Mouse (Mus musculus) myocyte (in vitro differentiated cells): ENCODE results near the gene Mogat2. TPM values are rescaled to one million over a fixed set of nuclear protein-coding genes. Genes with fewer than 3 reads are reported as not detected.
A peak's percentile ranks its signal among the peaks of the same experiment; 100 is the strongest.

ENCODE experiments used
- H3K27me3 ChIP-seq: one replicate; pipeline ENCODE4 v1.6.1; 2011; ENCODE audit not compliant: control insufficient read depth, insufficient read depth, insufficient read length
- H3K36me3 ChIP-seq: one replicate; pipeline ENCODE4 v1.6.1; 2011; ENCODE audit not compliant: control insufficient read depth, insufficient read depth
- H3K4me2 ChIP-seq: one replicate; pipeline ENCODE4 v1.6.1; 2011; ENCODE audit warnings: low read depth, control low read depth
- H3K4me3 ChIP-seq: one replicate; pipeline ENCODE4 v1.5.1; 2011; ENCODE audit warnings: mild to moderate bottlenecking, control low read depth, moderate library complexity
- H3K79me2 ChIP-seq: one replicate; pipeline ENCODE4 v1.6.1; 2011; ENCODE audit not compliant: control insufficient read depth, insufficient read depth
- H3ac ChIP-seq: one replicate; pipeline ENCODE4 v1.6.1; 2011; ENCODE audit not compliant: control insufficient read depth, insufficient read length
- CEBPB ChIP-seq: IDR thresholded peaks from 2 replicates; pipeline ENCODE4 v1.6.1; 2011; ENCODE audit warnings: mild to moderate bottlenecking, moderate library complexity; ENCODE audit not compliant: poor library complexity, insufficient read depth, severe bottlenecking
- E2F4 ChIP-seq: IDR thresholded peaks from one replicate; pipeline ENCODE4 v1.6.1; 2011; ENCODE audit warnings: mild to moderate bottlenecking, control low read depth, moderate library complexity; ENCODE audit not compliant: insufficient read depth
- MAX ChIP-seq: IDR thresholded peaks from one replicate; pipeline ENCODE4 v1.6.1; 2011; ENCODE audit warnings: low read depth, mild to moderate bottlenecking, control low read depth
- MYOD1 ChIP-seq, 3 experiments: IDR thresholded peaks; one replicate each; pipeline ENCODE4 v1.6.1; 2011; ENCODE audit warnings: control low read depth in 2 of 3, low read depth in 2 of 3, mild to moderate bottlenecking in 2 of 3, moderate library complexity in 1 of 3; ENCODE audit not compliant: insufficient read length in 2 of 3, control insufficient read depth in 1 of 3
- MYOG ChIP-seq, 3 experiments: IDR thresholded peaks; one replicate each; pipeline ENCODE4 v1.6.1; 2011; ENCODE audit warnings: control low read depth in 2 of 3, low read depth in 2 of 3, mild to moderate bottlenecking in 2 of 3; ENCODE audit not compliant: insufficient read length in 2 of 3, control insufficient read depth in 1 of 3, insufficient read depth in 1 of 3
- POLR2A ChIP-seq: IDR thresholded peaks from one replicate; pipeline ENCODE4 v1.6.1; 2011; ENCODE audit warnings: low read depth, mild to moderate bottlenecking, control low read depth, moderate library complexity; ENCODE audit not compliant: insufficient read length
- POLR2AphosphoS2 ChIP-seq: IDR thresholded peaks from one replicate; pipeline ENCODE4 v1.6.1; 2011; ENCODE audit warnings: low read depth, control low read depth; ENCODE audit not compliant: insufficient read length
- REST ChIP-seq: IDR thresholded peaks from one replicate; pipeline ENCODE4 v1.6.1; 2011; ENCODE audit warnings: mild to moderate bottlenecking, control low read depth, moderate library complexity; ENCODE audit not compliant: insufficient read depth, insufficient read length
- SRF ChIP-seq: IDR thresholded peaks from one replicate; pipeline ENCODE4 v1.6.1; 2011; ENCODE audit warnings: low read depth; ENCODE audit not compliant: control insufficient read depth, insufficient read length
- TCF12 ChIP-seq: IDR thresholded peaks from one replicate; pipeline ENCODE4 v1.6.1; 2011; ENCODE audit warnings: mild to moderate bottlenecking, control low read depth; ENCODE audit not compliant: poor library complexity, insufficient read depth, severe bottlenecking
- TCF3 ChIP-seq: IDR thresholded peaks from one replicate; pipeline ENCODE4 v1.6.1; 2011; ENCODE audit warnings: low read depth, control low read depth; ENCODE audit not compliant: insufficient read length
- USF1 ChIP-seq: IDR thresholded peaks from one replicate; pipeline ENCODE4 v1.6.1; 2011; ENCODE audit warnings: low read depth, mild to moderate bottlenecking, control low read depth, moderate library complexity
- polyA plus RNA-seq: library from polyadenylated mRNA; unstranded; fragments of >200 nt; fragmentation: generic; extraction: Trizol; gene quantifications from one replicate; pipeline ENCODE4 v1.2.1, GENCODE M21; 2012; ENCODE audit warnings: missing spikeins

Gene Mogat2
- polyA plus RNA-seq, 1 experiment: 1.9 TPM

DNA sequence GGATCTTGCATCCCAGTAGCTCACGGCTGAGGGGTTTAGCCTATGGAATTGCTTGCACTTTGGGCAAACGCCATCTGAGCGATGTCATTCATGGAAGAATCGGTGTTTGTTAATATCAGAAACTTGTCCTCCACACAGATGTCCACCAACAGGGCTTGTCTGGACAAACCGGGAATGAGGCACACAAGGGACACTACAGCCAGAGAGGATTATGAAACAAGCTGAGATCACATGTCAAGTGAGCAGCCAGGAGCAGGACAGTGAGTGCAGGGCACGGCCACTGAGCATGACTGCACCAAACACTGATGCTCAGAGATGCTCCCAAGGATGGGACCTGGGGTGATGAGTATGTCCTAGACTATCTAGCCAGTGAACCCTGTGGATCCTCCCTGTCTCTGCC is 13.0 kb downstream of the Mogat2 start:
- H3K4me3 ChIP-seq: no peak overlapping the region
- no peaks in the 10 kb centered on the region for H3K27me3 ChIP-seq
- no peak overlapping the region for H3ac ChIP-seq
- H3K36me3 ChIP-seq: no peaks in the 10 kb centered on the region
- TF ChIP-seq TCF3 (no peak), TCF12 (no peak), USF1 (no peak), POLR2A (no peak), MYOD1 (IDR thresholded peaks at IDR 0.05; ENCODE audit: control insufficient read depth in 1 of 3, insufficient read length in 2 of 3, low read depth in 2 of 3) (no peak), POLR2AphosphoS2 (no peak)
- no peaks in the 10 kb centered on the region for H3K79me2 ChIP-seq
- no peak overlapping the region for H3K4me2 ChIP-seq

DNA sequence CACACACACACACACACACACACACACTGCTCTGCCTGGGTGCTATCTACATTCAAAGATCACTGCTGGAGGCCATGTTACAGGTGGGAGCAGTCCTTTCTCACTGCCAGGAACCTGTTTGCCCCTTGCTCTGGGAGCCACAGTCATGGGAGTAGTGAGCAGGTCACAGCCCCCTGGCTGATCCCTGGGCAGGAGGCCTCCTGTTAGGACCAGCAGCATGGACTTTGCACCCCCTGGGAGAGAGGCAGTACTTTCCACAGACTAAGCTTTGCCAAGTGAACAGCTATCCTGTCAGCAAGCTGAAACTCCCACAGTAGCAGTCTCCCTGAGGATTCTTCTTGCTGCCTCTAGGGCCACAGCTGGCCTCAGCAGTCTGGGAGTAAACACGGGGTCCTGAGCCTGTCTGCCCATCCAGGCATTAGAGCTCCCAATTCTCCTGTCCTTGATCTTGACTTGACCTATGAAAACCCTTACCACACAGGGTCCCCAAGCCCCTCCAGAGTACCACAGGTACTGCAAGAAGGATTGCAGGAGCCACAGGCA is 13.7 kb downstream of the Mogat2 start:
- H3K36me3 ChIP-seq: no peaks in the 10 kb centered on the region
- no peak overlapping the region for H3K4me2 ChIP-seq
- no peak overlapping the region for H3K4me3 ChIP-seq
- TF ChIP-seq POLR2A: no peak
- TF ChIP-seq MYOG (IDR thresholded peaks at IDR 0.05; ENCODE audit: control insufficient read depth in 1 of 3, insufficient read depth in 1 of 3, insufficient read length in 2 of 3, low read depth in 2 of 3): no peak
- TF ChIP-seq MAX: no peak
- no peak for TF ChIP-seq TCF3
- TF ChIP-seq CEBPB: no peak
- no peak for TF ChIP-seq SRF
- no peak for TF ChIP-seq E2F4
- TF ChIP-seq POLR2AphosphoS2: no peak
- no peak for TF ChIP-seq USF1
- no peak for TF ChIP-seq TCF12
- TF ChIP-seq MYOD1 (IDR thresholded peaks at IDR 0.05; ENCODE audit: control insufficient read depth in 1 of 3, insufficient read length in 2 of 3, low read depth in 2 of 3): no peak
- no peak for TF ChIP-seq REST
- no peaks in the 10 kb centered on the region for H3K27me3 ChIP-seq
- no peak overlapping the region for H3ac ChIP-seq
- no peaks in the 10 kb centered on the region for H3K79me2 ChIP-seq

DNA sequence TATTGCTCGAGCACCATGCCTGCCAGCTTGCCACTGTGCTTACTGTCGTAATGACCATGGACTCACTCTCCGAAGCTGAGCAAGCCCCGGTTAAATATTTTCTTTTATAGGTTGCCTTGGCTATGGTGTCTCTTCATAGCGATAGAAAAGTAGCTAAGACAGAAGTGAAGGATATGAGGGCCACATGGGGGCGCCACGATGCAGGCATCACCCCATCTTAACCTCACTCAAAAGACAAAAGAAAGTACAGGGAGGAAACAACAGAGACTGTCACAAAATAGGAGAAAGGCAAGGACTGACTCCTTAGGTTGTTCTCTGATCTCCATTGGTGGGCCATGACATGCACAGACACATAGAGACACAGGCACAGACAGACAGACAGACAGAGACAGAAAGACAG is 14.2 kb downstream of the Mogat2 start:
- no peak for TF ChIP-seq REST
- TF ChIP-seq POLR2AphosphoS2: no peak
- no peak for TF ChIP-seq TCF12
- no peak for TF ChIP-seq CEBPB
- no peak for TF ChIP-seq SRF
- Histone ChIP-seq H3K79me2 (no peaks in the 10 kb centered on the region), H3K4me2 (no peak overlapping the region), H3K4me3 (no peak overlapping the region), H3ac (no peak overlapping the region), H3K36me3 (no peaks in the 10 kb centered on the region), H3K27me3 (no peaks in the 10 kb centered on the region)

DNA sequence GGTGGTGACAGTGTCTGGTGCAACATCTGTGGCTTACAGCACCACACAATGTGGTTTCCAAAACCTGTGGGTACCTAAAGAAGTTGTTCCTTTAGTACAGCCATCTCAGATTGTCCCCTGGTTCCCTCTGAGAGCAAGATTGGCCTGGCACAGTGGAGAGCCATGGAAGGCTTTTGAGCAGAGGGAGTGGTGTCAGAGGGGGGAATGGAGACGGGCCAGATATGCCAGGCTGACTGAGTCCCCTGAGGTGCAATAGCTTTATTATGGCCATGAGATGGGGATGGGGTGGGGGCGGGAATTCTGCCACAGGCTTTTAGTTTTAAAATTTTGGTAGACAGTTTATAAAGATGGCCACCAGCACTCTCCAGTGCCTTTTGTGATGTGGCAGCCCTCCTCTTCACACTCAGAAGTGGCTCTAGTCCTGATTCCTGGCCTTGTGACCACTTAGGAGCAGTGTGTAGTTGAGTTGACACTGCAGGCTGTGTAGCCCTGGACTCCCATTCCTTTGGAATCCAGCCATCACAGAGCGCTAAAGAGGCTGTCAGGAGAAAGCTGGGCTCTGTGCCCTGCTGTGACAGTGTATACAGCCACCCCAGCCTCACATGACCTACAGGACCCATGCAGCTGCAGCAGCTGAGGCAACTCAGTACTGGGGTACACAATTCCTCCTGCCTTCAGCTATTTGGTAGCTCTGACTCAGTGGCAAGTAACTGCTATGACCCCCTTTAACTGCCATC is 20.9 kb downstream of the Mogat2 start:
- Histone ChIP-seq H3ac (no peak overlapping the region), H3K4me2 (no peak overlapping the region), H3K4me3 (no peak overlapping the region), H3K79me2 (no peaks in the 10 kb centered on the region), H3K36me3 (no peaks in the 10 kb centered on the region), H3K27me3 (no peaks in the 10 kb centered on the region)
- TF ChIP-seq MYOD1 (IDR thresholded peaks at IDR 0.05; ENCODE audit: control insufficient read depth in 1 of 3, insufficient read length in 2 of 3, low read depth in 2 of 3): peak in 1 of 3 experiments; percentile 29
- TF ChIP-seq MYOG (IDR thresholded peaks at IDR 0.05; ENCODE audit: control insufficient read depth in 1 of 3, insufficient read depth in 1 of 3, insufficient read length in 2 of 3, low read depth in 2 of 3): no peak

DNA sequence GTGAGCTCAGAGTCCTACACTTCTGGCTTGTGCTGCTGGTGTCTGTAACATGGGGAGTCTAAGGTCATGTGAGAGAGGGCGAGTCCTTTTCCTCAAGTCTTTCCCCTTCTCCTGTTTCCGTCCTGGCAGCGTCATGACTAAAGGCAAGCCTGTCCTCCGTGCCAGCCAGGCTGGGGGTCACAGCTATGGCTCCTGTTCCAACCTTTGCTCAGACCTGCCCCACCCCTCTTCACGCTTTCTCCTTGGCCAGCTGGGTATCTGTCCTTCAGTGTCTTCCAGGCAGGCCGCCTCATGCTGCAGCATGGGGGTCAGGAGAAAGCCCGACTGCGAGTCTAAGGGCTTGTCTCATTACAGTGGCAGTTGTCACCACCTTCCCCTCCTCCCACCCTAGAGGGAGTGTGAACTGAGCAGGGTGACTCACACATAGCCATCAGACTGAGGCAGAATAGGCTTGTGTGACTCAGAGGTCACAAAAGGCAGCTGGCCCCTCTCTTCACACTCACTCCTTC is 23.0 kb downstream of the Mogat2 start:
- no peaks in the 10 kb centered on the region for H3K27me3 ChIP-seq
- no peak for TF ChIP-seq SRF
- peak in 2 of 3 experiments; percentile 38 to 72 for TF ChIP-seq MYOD1 (IDR thresholded peaks at IDR 0.05; ENCODE audit: control insufficient read depth in 1 of 3, insufficient read length in 2 of 3, low read depth in 2 of 3)
- peak; percentile 7 to 77 (median 18) for TF ChIP-seq MYOG (IDR thresholded peaks at IDR 0.05; ENCODE audit: control insufficient read depth in 1 of 3, insufficient read depth in 1 of 3, insufficient read length in 2 of 3, low read depth in 2 of 3)
- no peak for TF ChIP-seq TCF12
- TF ChIP-seq MAX: no peak
- peak overlapping the region; percentile 14 for H3K4me2 ChIP-seq
- H3K36me3 ChIP-seq: no peaks in the 10 kb centered on the region
- H3ac ChIP-seq: no peak overlapping the region
- no peak overlapping the region for H3K4me3 ChIP-seq
- H3K79me2 ChIP-seq: no peaks in the 10 kb centered on the region
